Mouse (Mus musculus) MEL (cell line): Measurements from ENCODE around the gene 4930512M02Rik. TPM values are rescaled to one million over a fixed set of nuclear protein-coding genes. Genes with fewer than 3 reads are reported as not detected.

Source experiments
- DNase-seq: peaks from one replicate; pipeline ENCODE4 v3.0.0; 2011; ENCODE audit warnings: low read depth, low spot score
- H3K27ac ChIP-seq: 2 replicates; pipeline ENCODE4 v1.5.1; 2012; ENCODE audit warnings: low read depth, mild to moderate bottlenecking, control low read depth, low read length, moderate library complexity; ENCODE audit not compliant: control insufficient read depth
- H3K27me3 ChIP-seq, 2 experiments: fragments of 150-350 bp in 1 of 2; sonication (generic) in 1 of 2; 2 replicates each; pipeline ENCODE4 v1.6.1; 2012; ENCODE audit warnings: low read length in 2 of 2, mild to moderate bottlenecking in 2 of 2, improper control_type of control experiment in 1 of 2, moderate library complexity in 1 of 2; ENCODE audit not compliant: insufficient read depth in 2 of 2, control insufficient read depth in 1 of 2
- H3K36me3 ChIP-seq, 2 experiments: 2 replicates each; pipeline ENCODE4 v1.6.1; 2012 to 2014; ENCODE audit warnings: low read length in 2 of 2, improper control_type of control experiment in 1 of 2, inconsistent platforms in 1 of 2, mild to moderate bottlenecking in 1 of 2; ENCODE audit not compliant: insufficient read depth in 2 of 2, control insufficient read depth in 1 of 2
- H3K4me1 ChIP-seq, 2 experiments: fragments of 150-350 bp in 1 of 2; sonication (generic) in 1 of 2; 2 replicates each; pipeline ENCODE4 v1.6.1; 2012; ENCODE audit warnings: low read length in 2 of 2, improper control_type of control experiment in 1 of 2, mild to moderate bottlenecking in 1 of 2; ENCODE audit not compliant: insufficient read depth in 2 of 2, control insufficient read depth in 1 of 2
- H3K4me3 ChIP-seq, 2 experiments: fragments of 150-350 bp in 1 of 2; sonication (generic) in 1 of 2; 2 replicates each; pipeline ENCODE4 v1.5.1; 2012; ENCODE audit warnings: low read depth in 2 of 2, low read length in 2 of 2, mild to moderate bottlenecking in 2 of 2, moderate library complexity in 2 of 2, control low read depth in 1 of 2, improper control_type of control experiment in 1 of 2; ENCODE audit not compliant: control insufficient read depth in 1 of 2, insufficient read depth in 1 of 2
- H3K79me2 ChIP-seq: 2 replicates; pipeline ENCODE4 v1.6.1; 2012; ENCODE audit warnings: mild to moderate bottlenecking, low read length, moderate library complexity; ENCODE audit not compliant: control insufficient read depth, poor library complexity, insufficient read depth
- H3K9ac ChIP-seq: 2 replicates; pipeline ENCODE4 v1.6.1; 2012; ENCODE audit warnings: low read depth, mild to moderate bottlenecking, control low read depth, low read length, moderate library complexity; ENCODE audit not compliant: control insufficient read depth, poor library complexity, severe bottlenecking
- H3K9me3 ChIP-seq: fragments of 150-350 bp; sonication (generic); replicated peaks from 2 replicates; pipeline ENCODE4 v1.6.1; 2012; ENCODE audit warnings: mild to moderate bottlenecking, low read length, improper control_type of control experiment, moderate library complexity; ENCODE audit not compliant: insufficient read depth
- E2F4 ChIP-seq: IDR thresholded peaks from 2 replicates; pipeline ENCODE4 v1.6.1; 2011; ENCODE audit warnings: low read depth, low read length, improper control_type of control experiment, borderline replicate concordance
- ELF1 ChIP-seq: IDR thresholded peaks from 2 replicates; pipeline ENCODE4 v1.6.1; 2014; ENCODE audit warnings: low read depth, mild to moderate bottlenecking, inconsistent platforms, low read length, improper control_type of control experiment, moderate library complexity
- ETS1 ChIP-seq: IDR thresholded peaks from 2 replicates; pipeline ENCODE4 v1.6.1; 2012; ENCODE audit warnings: low read depth, mild to moderate bottlenecking, inconsistent platforms, low read length, improper control_type of control experiment, moderate library complexity
- GABPA ChIP-seq: IDR thresholded peaks from 2 replicates; pipeline ENCODE4 v1.6.1; 2012; ENCODE audit warnings: low read depth, mild to moderate bottlenecking, inconsistent platforms, low read length, improper control_type of control experiment, moderate library complexity
- HCFC1 ChIP-seq: IDR thresholded peaks from 2 replicates; pipeline ENCODE4 v1.6.1; 2012; ENCODE audit warnings: low read depth, mild to moderate bottlenecking, inconsistent platforms, low read length, improper control_type of control experiment, moderate library complexity
- JUND ChIP-seq: IDR thresholded peaks from 2 replicates; pipeline ENCODE4 v1.6.1; 2011; ENCODE audit warnings: low read depth, mild to moderate bottlenecking, improper control_type of control experiment, low read length
- KAT2A ChIP-seq: conservative IDR thresholded peaks from 2 replicates; pipeline ENCODE4 v1.6.1; 2012; ENCODE audit warnings: low read depth, low read length, improper control_type of control experiment, inconsistent platforms
- MAX ChIP-seq: IDR thresholded peaks from 2 replicates; pipeline ENCODE4 v1.6.1; 2011; ENCODE audit warnings: low read length, improper control_type of control experiment
- MYB ChIP-seq: IDR thresholded peaks from 2 replicates; pipeline ENCODE4 v1.6.1; 2011; ENCODE audit warnings: mild to moderate bottlenecking, low read depth, low read length, improper control_type of control experiment
- MYC ChIP-seq: IDR thresholded peaks from 2 replicates; pipeline ENCODE4 v1.6.1; 2011; ENCODE audit warnings: low read depth, mild to moderate bottlenecking, low read length, improper control_type of control experiment, moderate library complexity
- NELFE ChIP-seq: IDR thresholded peaks from 2 replicates; pipeline ENCODE4 v1.6.1; 2011; ENCODE audit warnings: low read depth, low read length, improper control_type of control experiment
- POLR2A ChIP-seq, 2 experiments: IDR thresholded peaks; 2 replicates each; pipeline ENCODE4 v1.6.1; 2011 to 2012; ENCODE audit warnings: low read length in 2 of 2, mild to moderate bottlenecking in 2 of 2, control low read depth in 1 of 2, improper control_type of control experiment in 1 of 2, low read depth in 1 of 2, moderate library complexity in 1 of 2; ENCODE audit not compliant: control insufficient read depth in 1 of 2, insufficient read depth in 1 of 2, poor library complexity in 1 of 2
- SIN3A ChIP-seq: IDR thresholded peaks from 2 replicates; pipeline ENCODE4 v1.6.1; 2012; ENCODE audit warnings: low read length, improper control_type of control experiment, inconsistent platforms
- SMC3 ChIP-seq: IDR thresholded peaks from 2 replicates; pipeline ENCODE4 v1.6.1; 2011; ENCODE audit warnings: low read depth, low read length, improper control_type of control experiment
- TCF12 ChIP-seq: IDR thresholded peaks from 2 replicates; pipeline ENCODE4 v1.6.1; 2014; ENCODE audit warnings: low read depth, mild to moderate bottlenecking, inconsistent platforms, low read length, improper control_type of control experiment, moderate library complexity
- USF1 ChIP-seq: IDR thresholded peaks from 2 replicates; pipeline ENCODE4 v1.6.1; 2014; ENCODE audit warnings: low read depth, mild to moderate bottlenecking, inconsistent platforms, low read length, improper control_type of control experiment, moderate library complexity
- USF2 ChIP-seq, 2 experiments: IDR thresholded peaks; 2 replicates each; pipeline ENCODE4 v1.6.1; 2011 to 2012; ENCODE audit warnings: improper control_type of control experiment in 2 of 2, low read length in 2 of 2, borderline replicate concordance in 1 of 2, inconsistent platforms in 1 of 2, low read depth in 1 of 2, mild to moderate bottlenecking in 1 of 2; ENCODE audit not compliant: insufficient read depth in 1 of 2
- ZC3H11A ChIP-seq: IDR thresholded peaks from 2 replicates; pipeline ENCODE4 v1.6.1; 2012; ENCODE audit warnings: low read depth, mild to moderate bottlenecking, inconsistent platforms, low read length, improper control_type of control experiment
- ZKSCAN1 ChIP-seq: IDR thresholded peaks from 2 replicates; pipeline ENCODE4 v1.6.1; 2012; ENCODE audit warnings: low read depth, mild to moderate bottlenecking, inconsistent platforms, low read length, improper control_type of control experiment, moderate library complexity
- ZMIZ1 ChIP-seq: IDR thresholded peaks from 2 replicates; pipeline ENCODE4 v1.6.1; 2012; ENCODE audit warnings: low read depth, mild to moderate bottlenecking, inconsistent platforms, low read length, improper control_type of control experiment, moderate library complexity
- ZNF384 ChIP-seq: IDR thresholded peaks from 2 replicates; pipeline ENCODE4 v1.6.1; 2012; ENCODE audit warnings: low read depth, mild to moderate bottlenecking, inconsistent platforms, low read length, improper control_type of control experiment
- polyA plus RNA-seq, 2 experiments: library from polyadenylated mRNA; stranded (reverse) in 1 of 2; unstranded in 1 of 2; fragments of >175 nt in 1 of 2; fragments of >200 nt in 1 of 2; gene quantifications; 2 replicates each; pipeline versions ENCODE4 v1.2.1 to v1.2.4; 2012; ENCODE audit warnings: low replicate concordance in 2 of 2, low read depth in 1 of 2; ENCODE audit not compliant: insufficient read length in 2 of 2, insufficient read depth in 1 of 2, missing spikeins in 1 of 2
- total RNA-seq: library from RNA; depleted of rRNA; stranded (reverse); fragments of 300-350 nt; gene quantifications from 2 replicates; pipeline ENCODE4 v1.2.3, GENCODE M21; 2012

4930512M02Rik gene
- total and polyA plus RNA-seq, 3 experiments = not detected

DNA sequence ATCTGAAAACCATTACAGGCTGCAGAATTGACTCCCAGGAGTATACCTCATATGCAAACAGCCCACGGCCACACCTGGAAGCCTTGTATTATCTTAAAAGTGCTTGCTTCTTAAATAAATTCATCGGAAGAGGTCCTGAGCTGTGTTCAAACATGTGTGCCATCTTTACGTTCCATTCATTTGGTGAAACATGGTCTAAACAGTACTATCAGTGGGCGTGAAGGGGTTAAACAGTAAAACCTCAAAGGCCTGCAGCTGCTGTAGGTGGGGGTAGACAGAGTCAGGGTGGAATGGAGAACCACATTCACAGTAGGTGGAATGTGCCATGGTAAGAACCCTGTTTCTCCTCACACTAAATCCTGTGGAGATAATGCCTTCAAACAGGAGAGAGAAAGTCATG, 33.0 kb upstream of the 4930512M02Rik start:
- no peak for DNase-seq
- TF ChIP-seq POLR2A (IDR thresholded peaks at IDR 0.05; ENCODE audit: control insufficient read depth in 1 of 2, insufficient read depth in 1 of 2, low read depth in 1 of 2, low read length in 2 of 2, poor library complexity in 1 of 2) (no peak), ZKSCAN1 (no peak), GABPA (no peak), USF1 (no peak), E2F4 (no peak), USF2 (IDR thresholded peaks at IDR 0.05; ENCODE audit: borderline replicate concordance in 1 of 2, insufficient read depth in 1 of 2, low read depth in 1 of 2, low read length in 2 of 2) (no peak)
- Histone ChIP-seq H3K27ac (no peak overlapping the region), H3K27me3 (no peaks in the 10 kb centered on the region), H3K79me2 (no peaks in the 10 kb centered on the region), H3K36me3 (peaks cover 0 to 27% of the 10 kb centered on the region in 2 experiments; a peak in 2 of 4 replicates), H3K4me3 (no peak overlapping the region), H3K4me1 (peaks cover 23 to 28% of the 10 kb centered on the region in 2 experiments), H3K9me3 (no peaks in the 10 kb centered on the region), H3K9ac (no peak overlapping the region)

DNA sequence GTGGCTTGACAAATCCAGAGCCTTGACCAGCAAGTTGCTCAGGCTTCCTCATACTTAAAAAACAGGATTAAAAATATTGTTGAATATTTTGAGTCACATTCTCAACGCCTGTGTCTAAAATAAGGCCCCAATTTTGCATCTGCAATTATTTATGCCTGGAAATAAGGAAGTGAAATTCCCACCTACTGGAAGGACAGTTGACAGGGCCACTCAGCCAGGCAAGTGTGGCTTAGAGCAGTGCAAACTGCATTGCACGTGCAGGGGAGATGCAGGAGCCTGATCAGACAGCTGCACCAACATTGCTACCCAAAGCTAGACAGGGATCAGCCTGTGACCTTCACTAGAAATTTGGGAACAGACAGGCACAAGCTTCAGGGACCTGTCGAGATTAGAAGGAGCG, 31.2 kb upstream of the 4930512M02Rik start:
- peak; percentile 30 for DNase-seq
- H3K36me3 ChIP-seq = peaks cover 0 to 40% of the 10 kb centered on the region in 2 experiments; a peak in 2 of 4 replicates
- TF ChIP-seq NELFE = no peak
- TF ChIP-seq MYC = no peak
- no peak for TF ChIP-seq SMC3
- TF ChIP-seq JUND = no peak
- TF ChIP-seq TCF12 = no peak
- TF ChIP-seq ZNF384 = no peak
- TF ChIP-seq ZC3H11A = no peak
- TF ChIP-seq MYB = no peak
- TF ChIP-seq MAX = no peak
- no peak for TF ChIP-seq SIN3A
- TF ChIP-seq E2F4 = no peak
- no peak for TF ChIP-seq USF2 (IDR thresholded peaks at IDR 0.05; ENCODE audit: borderline replicate concordance in 1 of 2, insufficient read depth in 1 of 2, low read depth in 1 of 2, low read length in 2 of 2)
- TF ChIP-seq ZMIZ1 = no peak
- TF ChIP-seq HCFC1 = no peak
- TF ChIP-seq ELF1 = no peak
- TF ChIP-seq ZKSCAN1 = no peak
- no peak for TF ChIP-seq KAT2A
- TF ChIP-seq ETS1 = no peak
- H3K27me3 ChIP-seq = no peaks in the 10 kb centered on the region
- H3K4me3 ChIP-seq = no peak overlapping the region
- H3K9ac ChIP-seq = no peak overlapping the region
- no peaks in the 10 kb centered on the region for H3K79me2 ChIP-seq
- H3K9me3 ChIP-seq = no peaks in the 10 kb centered on the region
- H3K27ac ChIP-seq = no peak overlapping the region
- peaks cover 26 to 38% of the 10 kb centered on the region in 2 experiments for H3K4me1 ChIP-seq
